Mouse (Mus musculus) stomach, postnatal 0 days (tissue): ENCODE measurements at regions not wholly inside any gene's neighbourhood (a gene's known extent, or its start where the extent isn't known, plus 50 kb on each side); places are given as distances from the start of the nearest gene placed in this dataset.

Source experiments
- CTCF ChIP-seq: IDR thresholded peaks from 2 replicates; pipeline ENCODE4 v1.5.1; 2016; ENCODE audit warnings: antibody characterized with exemption, low read depth, mild to moderate bottlenecking, moderate library complexity
- EP300 ChIP-seq: optimal IDR thresholded peaks from 2 replicates; pipeline ENCODE3; 2016; ENCODE audit warnings: antibody characterized with exemption

DNA sequence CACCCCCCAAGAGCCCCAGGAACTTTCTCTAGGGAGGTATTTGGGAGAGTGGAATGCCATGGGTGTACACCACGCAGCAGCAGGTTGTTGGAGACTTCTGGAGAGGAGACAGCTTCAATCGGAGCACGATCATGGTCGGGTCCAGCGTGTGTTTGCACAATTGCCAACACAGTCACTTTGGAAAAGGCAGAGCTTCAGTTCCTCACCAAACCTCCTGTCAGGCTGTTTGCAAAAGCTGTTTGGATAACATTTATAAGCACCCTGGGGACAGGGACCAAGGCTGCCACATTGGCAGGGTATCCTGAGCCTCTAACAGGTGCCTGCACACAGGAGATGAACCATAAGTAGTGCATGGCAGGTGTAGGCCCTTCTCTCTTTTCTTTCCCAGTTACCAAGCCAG, 155.8 kb downstream of the Uaca start:
- TF ChIP-seq CTCF (no peak), EP300 (no peak)
